Mouse (Mus musculus) monocyte, adult 2 months (primary cell): ENCODE results near the gene 1700030K09Rik.

Source experiments
- DNase-seq, 2 experiments: peaks; one replicate each; pipeline ENCODE4 v3.0.0; 2022; ENCODE audit warnings: low spot score in 2 of 2, low read depth in 1 of 2

Gene 1700030K09Rik

DNA sequence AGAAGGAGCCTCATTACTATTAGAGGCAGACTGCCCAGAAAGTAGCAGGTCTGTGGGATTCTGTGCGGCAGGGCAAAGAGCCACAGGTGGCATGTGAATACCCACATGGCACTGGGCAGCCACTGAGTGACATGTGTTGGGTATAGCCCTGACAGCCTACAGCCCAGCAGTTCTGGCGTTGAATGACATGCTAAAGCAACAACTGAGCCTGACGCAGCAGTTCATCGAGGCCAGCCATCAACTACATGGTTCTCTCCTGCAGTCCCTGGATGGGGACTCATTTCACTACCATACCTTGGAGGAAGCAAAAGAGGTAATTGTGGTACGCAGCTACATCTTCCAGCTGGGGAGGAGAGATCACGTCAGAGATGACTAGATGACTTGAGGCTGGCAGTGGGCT is 14.8 kb downstream of the 1700030K09Rik start:
- no peak for DNase-seq

GRCm38 (mm10) chr8:72459881-72460533 is 16.3 kb downstream of the 1700030K09Rik start:
- no peak for DNase-seq

DNA sequence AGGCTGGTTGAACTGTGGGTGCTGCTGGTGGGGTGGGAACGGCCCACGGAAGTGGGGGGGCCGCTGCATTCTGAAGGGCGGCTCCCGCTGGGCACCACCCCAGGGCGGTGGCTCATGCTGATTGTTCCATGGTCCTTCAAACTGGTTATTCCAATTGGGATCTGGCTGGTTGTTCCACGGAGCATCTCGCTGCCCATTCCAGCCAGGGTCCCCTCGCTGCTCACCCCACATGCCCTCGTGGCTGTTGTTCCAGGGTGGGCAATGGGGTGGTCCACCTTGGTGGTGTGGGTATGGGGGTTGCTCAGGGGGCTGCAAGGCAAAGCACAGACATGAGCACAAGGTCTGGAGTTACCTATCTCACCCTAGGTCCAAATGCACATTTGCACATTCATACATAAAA is 20.5 kb downstream of the 1700030K09Rik start:
- DNase-seq, result no peak

- DNase-seq, result no peak
Measured at GRCm38 (mm10) chr8:72469243-72469642, 25.6 kb downstream of the 1700030K09Rik start.

GRCm38 (mm10) chr8:72469984-72470383 is 26.3 kb downstream of the 1700030K09Rik start:
- no peak for DNase-seq

DNA sequence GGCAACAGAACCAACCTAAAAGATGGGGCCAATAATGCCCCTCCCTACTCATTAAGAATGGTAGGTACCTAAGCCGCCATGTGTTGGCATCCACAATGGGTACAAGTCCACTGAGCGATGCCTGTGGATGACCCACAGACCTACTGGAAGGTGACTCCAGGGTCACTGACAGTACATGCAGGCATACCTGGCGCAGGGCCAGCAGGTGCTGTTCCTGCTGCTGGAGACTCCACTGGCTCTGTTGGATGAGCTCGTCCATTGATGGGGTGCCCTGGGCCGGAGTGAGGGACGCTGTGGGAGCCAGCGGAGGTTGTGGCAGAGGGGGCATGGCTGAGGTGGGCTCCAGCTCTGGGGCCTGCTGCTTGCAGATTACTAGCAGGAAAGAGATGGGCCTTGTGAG is 27.0 kb downstream of the 1700030K09Rik start:
- DNase-seq, result no peak

DNA sequence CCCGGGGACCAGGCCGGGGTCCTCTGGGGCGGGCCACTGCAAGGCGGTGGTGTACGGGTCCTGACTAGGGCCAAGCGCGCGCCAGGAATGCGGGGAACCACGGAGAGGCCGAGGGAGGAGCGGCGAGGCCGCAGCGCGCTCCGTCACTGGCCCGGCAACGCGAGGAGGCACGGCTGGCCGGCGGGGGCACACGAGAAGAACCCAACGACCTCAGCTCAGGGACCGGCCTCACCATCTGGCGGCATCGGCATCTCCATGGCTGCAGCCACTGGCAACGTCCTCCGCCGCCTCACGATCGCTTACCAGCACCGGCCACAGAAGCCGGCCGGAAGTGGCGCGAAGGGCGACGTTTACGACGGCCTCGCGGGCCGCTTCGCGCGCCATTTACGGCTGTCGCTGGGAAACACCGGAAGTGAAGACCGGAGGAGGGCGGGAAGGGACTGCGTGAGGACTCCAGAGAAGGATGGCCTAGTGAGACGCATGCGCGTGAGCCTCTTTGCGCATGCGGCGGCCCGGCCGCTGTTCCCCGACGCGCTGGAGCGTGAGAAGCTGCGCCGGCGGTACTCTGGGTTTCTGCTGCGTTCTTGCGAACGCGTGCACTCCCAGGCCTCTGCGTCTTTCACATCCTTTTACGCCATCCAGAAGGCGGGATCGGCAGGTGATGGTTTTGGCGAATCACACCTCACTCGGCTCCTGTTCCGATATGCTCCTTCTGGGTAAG is 31.3 kb downstream of the 1700030K09Rik start, which contains the start of gene Cherp:
Gene Cherp, minus strand, starts transcription at position 401 of the 721 bp plus-strand sequence.
- DNase-seq, result peak; percentile 94 to 96

DNA sequence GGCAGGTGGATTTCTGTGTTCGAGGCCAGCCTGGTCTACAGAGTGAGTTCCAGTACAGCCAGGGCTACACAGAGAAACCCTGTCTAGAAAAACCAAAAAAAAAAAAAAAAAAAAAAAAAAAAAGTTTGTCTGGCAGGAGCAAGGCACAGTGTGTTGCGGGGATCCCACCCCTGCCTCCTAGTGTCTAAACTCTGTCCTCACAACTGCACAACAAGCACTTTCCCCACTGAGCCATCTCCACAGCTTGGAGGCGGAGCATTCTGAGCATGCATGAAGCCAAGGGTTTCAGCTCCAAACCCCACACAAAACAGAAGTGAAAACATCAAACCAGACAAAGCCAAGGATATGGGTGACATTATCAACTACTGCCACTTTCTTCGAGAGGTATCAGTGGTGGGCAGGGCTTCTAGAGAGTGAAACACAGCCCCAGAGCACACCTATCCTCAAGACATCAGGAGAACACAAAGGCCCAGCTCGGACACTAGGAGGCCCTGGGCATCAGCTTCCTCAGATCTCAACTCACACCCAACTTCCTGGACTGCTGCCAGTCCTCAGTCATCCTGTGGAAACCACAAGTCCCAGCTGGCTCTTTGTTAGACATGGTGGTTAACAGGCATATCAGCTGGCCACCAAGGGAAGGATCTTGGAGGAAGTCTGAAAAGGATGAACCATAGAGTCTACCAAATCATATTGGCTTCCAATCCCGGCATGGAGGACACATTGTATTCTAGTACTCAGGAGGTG is 41.9 kb downstream of the 1700030K09Rik start:
- DNase-seq, result peak; percentile 62 to 67

DNA sequence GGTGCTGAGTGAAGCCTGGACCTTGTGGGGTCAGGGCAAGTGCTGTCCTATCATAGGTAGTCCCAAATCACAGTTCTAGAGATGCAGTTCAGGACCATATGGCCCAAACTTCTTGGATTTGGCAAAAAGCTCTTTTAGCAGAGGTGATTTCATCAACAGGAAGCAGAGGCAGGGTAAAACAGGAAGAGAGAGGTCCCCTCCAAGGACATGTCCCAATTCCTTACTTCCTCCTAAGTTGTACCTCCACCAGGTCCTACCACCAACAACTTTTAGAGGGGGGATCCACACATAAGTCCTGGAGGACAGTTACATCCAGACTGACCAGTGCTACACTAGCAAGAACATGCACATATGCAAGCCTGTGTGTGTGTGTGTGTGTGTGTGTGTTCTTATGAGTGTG is 43.3 kb downstream of the 1700030K09Rik start:
- DNase-seq, result no peak

GRCm38 (mm10) chr8:72491017-72491416 is 47.3 kb downstream of the 1700030K09Rik start:
- no peak for DNase-seq

DNA sequence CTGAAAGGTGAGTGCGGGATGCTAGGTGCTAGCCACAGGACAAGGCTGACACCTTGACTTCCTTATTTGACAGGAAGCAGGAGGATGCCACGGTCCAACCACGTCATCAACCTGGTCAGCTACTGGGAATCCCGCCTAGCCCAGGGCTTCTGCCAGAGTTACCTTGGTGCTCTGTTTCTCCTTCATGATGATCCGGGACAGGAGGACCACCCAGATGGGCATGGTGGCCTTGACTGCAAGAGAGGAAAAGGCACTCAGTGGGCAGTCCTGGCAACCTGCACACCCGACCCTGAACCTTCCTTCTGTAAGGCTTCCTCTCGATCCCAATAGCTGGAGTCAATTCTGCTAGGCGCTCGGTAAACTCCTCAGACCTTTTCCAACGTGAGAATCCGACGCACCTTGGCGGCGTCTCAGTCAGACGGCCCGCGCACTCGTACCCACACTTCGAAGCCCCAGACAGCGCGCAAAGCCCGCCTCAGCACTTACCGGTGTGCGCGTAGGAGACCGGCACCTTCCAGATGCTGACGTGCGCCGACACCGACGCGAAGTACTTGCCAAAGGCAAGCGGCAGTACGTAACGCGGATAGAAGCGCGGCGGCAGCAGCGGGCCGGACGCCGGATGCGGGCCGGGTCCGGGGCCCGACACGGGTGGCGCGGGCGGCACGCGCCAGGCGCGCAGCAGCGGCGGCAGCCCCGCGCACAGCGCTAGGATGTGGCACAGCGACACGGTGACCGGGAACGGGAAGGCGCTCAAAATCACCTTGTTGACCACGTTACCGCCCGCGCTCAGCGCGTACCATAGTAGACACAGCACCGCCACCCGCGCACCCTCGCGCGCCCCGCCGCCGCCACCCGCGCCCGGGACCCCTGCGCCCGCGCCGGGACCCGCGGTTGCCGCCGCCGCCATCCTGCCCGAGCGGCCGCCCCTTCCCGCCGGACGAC is 48.3 kb downstream of the 1700030K09Rik start, which contains the start of gene Slc35e1:
Gene Slc35e1, minus strand, starts transcription at position 935 of the 942 bp plus-strand sequence.
- no peak for DNase-seq

DNA sequence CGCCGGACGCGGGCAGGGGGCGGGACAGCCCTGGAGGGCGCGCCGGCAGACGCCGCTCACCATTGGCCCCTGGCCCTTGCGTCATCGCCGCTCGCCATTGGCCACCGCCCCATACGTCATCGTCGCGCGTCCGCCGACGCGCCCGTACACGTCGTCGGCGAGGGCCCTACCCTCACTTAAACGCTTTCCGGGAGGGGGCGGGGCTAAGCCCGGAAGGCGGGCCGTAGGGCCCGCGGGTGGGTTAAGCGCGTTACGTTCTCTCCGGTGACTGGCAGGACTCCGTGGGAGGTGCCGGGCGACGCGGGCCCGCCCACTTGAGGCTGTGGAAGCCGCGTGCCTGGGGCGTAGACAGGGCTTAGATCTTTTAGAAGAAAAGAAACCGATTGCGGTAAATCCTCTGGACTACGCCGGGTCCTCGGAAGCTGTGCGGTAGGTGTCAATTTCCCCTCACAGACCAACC is 49.0 kb downstream of the 1700030K09Rik start:
- peak; percentile 99 for DNase-seq

GRCm38 (mm10) chr8:72493381-72493780 is 49.7 kb downstream of the 1700030K09Rik start:
- no peak for DNase-seq

GRCm38 (mm10) chr8:72495411-72496111 is 51.9 kb downstream of the 1700030K09Rik start:
- no peak for DNase-seq

- no peak for DNase-seq
Measured at GRCm38 (mm10) chr8:72496217-72496616, 52.5 kb downstream of the 1700030K09Rik start.

- no peak for DNase-seq
Measured at GRCm38 (mm10) chr8:72497911-72498310, 54.2 kb downstream of the 1700030K09Rik start.

DNA sequence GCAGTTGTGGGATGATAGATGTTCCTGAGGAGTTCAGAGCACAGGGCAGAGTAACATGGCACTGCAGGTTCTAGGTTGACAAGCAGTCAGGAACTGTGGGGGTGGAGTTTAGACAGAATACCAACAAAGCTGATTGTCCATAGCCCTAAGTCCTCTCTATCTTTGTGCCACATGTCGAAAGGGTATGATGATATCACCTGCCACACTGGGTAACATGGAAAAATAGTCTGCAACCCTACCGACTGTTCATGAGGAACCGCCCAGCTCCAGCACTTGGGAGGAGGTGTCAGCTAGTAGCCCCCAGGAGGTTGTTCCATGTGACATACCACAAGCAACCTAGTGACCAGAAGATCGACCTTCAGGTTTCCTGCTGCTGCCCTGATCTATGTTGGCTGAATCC is 54.8 kb downstream of the 1700030K09Rik start:
- no peak for DNase-seq

DNA sequence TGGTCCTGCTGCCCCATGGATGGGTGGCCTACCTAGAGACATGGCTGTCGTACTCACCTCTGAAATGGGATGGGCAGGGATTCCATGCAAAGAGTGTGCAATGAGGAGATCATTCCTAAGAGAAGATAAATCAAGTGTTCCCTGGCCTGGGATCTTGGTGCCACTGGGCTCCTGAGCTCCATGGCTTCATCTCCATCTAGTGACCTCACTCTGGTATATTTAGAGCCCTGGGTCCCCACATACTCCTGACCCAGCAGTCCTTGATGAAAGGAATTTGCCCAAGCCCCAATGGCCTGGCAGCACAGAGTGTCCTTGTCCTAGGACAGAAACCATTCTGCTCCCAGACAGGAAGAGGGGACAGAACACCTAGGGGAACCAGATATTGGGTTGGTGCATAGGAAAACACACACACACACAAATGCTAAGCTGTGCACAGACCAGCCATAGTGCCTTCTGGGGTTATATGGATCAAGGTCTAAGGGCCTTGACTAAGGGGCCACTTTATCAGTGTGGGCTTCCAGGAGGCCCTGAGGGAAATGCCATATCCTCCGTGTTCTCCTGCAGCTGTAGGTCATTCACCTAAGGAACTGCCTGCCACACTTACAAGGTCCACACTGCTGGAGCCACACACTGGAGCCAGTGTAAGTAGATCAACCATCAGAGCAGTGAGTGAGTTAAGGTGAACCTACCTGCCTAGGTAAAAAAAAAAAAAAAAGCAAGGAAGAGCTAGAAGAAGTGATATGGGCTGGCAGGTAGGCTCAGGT is 56.0 kb downstream of the 1700030K09Rik start:
- DNase-seq, result no peak

GRCm38 (mm10) chr8:72500521-72500931 is 56.8 kb downstream of the 1700030K09Rik start:
- no peak for DNase-seq
